Mouse (Mus musculus) cerebellum, adult 18-20 months (tissue): ENCODE results near the gene Stt3a.

ENCODE experiments used
- DNase-seq, 2 experiments: peaks; one replicate each; pipeline ENCODE4 v3.0.0; 2021

Gene Stt3a

GRCm38 (mm10) chr9:36767203-36768143 lies at the start of gene Stt3a:
Gene Stt3a, minus strand, starts transcription at chr9:36767679.
- DNase-seq, result peak; percentile 99 to 100

- no peak for DNase-seq
Measured at GRCm38 (mm10) chr9:36814486-36814885, 47.0 kb upstream of the Stt3a start.

- no peak for DNase-seq
Measured at GRCm38 (mm10) chr9:36808126-36808785, 40.8 kb upstream of the Stt3a start.

- DNase-seq, result no peak
Measured at GRCm38 (mm10) chr9:36805256-36805975, 37.9 kb upstream of the Stt3a start.

- DNase-seq, result no peak
Measured at GRCm38 (mm10) chr9:36803926-36804325, 36.4 kb upstream of the Stt3a start.

- no peak for DNase-seq
Measured at GRCm38 (mm10) chr9:36803386-36803785, 35.9 kb upstream of the Stt3a start.

GRCm38 (mm10) chr9:36802951-36803350 lies 35.5 kb upstream of the Stt3a start:
- no peak for DNase-seq

GRCm38 (mm10) chr9:36801961-36802360 lies 34.5 kb upstream of the Stt3a start:
- DNase-seq, result no peak

- peak; percentile 95 to 98 for DNase-seq
Measured at GRCm38 (mm10) chr9:36796781-36797555, 29.5 kb upstream of the Stt3a start, which contains the start of gene Ei24. Gene Ei24, minus strand, starts transcription at chr9:36797393.

- no peak for DNase-seq
Measured at GRCm38 (mm10) chr9:36796224-36796623, 28.7 kb upstream of the Stt3a start.

GRCm38 (mm10) chr9:36795556-36795955 lies 28.1 kb upstream of the Stt3a start:
- no peak for DNase-seq

GRCm38 (mm10) chr9:36794487-36794886 lies 27.0 kb upstream of the Stt3a start:
- no peak for DNase-seq

GRCm38 (mm10) chr9:36792191-36792590 lies 24.7 kb upstream of the Stt3a start:
- DNase-seq, result no peak

GRCm38 (mm10) chr9:36783921-36784320 lies 16.4 kb upstream of the Stt3a start:
- DNase-seq, result no peak

GRCm38 (mm10) chr9:36769048-36769413 lies 1.6 kb upstream of the Stt3a start:
- peak in 1 of 2 experiments; percentile 8 for DNase-seq

- DNase-seq, result peak; percentile 44 to 58
Measured at GRCm38 (mm10) chr9:36768156-36769047, 923 bp upstream of the Stt3a start.

GRCm38 (mm10) chr9:36764378-36764777 lies 3.1 kb downstream of the Stt3a start:
- no peak for DNase-seq

GRCm38 (mm10) chr9:36727034-36727755 lies 40.3 kb downstream of the Stt3a start, which contains the start of gene Chek1:
Gene Chek1, minus strand, starts transcription at chr9:36727065.
- DNase-seq, result no peak

- DNase-seq, result peak; percentile 87 to 95
Measured at GRCm38 (mm10) chr9:36726131-36727033, 41.1 kb downstream of the Stt3a start.
